Mouse (Mus musculus) liver, embryonic 14.5 days (tissue): Measurements from ENCODE around the gene Taf6l. TPM values are rescaled to one million over a fixed set of nuclear protein-coding genes. Genes with fewer than 3 reads are reported as not detected.
A peak's percentile ranks its signal among the peaks of the same experiment; 100 is the strongest.

ENCODE experiments used
- ATAC-seq: fragments of 200-750 bp; cut with Nextera tagmentation; 2 replicates; pipeline ENCODE4 v1.8.0; 2017; ENCODE audit warnings: moderate number of reproducible peaks, mild to moderate bottlenecking, moderate library complexity; ENCODE audit not compliant: insufficient read depth
- DNase-seq, 3 experiments: peaks; one replicate each; pipeline ENCODE4 v3.0.0-alpha.2; 2012 to 2013; ENCODE audit warnings: low read depth in 3 of 3, low spot score in 3 of 3
- H3K27ac ChIP-seq: fragments of 300-500 bp; sonication (generic); 2 replicates; pipeline ENCODE4 v1.5.1; 2014; ENCODE audit warnings: moderate library complexity, mild to moderate bottlenecking, control low read depth, inconsistent platforms
- H3K27me3 ChIP-seq: fragments of 300-500 bp; sonication (generic); 2 replicates; pipeline ENCODE4 v1.6.1; 2014; ENCODE audit warnings: mild to moderate bottlenecking, low read length, moderate library complexity; ENCODE audit not compliant: control insufficient read depth, insufficient read depth
- H3K36me3 ChIP-seq: fragments of 300-500 bp; sonication (generic); replicated peaks from 2 replicates; pipeline ENCODE4 v1.6.1; 2014; ENCODE audit warnings: low read depth; ENCODE audit not compliant: control insufficient read depth, insufficient read depth
- H3K4me1 ChIP-seq, 2 experiments: fragments of 200-500 bp in 1 of 2; fragments of 300-500 bp in 1 of 2; sonication (generic) in 1 of 2; replicated peaks; 2 replicates each; pipeline ENCODE4 v1.6.1; 2012 to 2014; ENCODE audit warnings: antibody characterized with exemption in 1 of 2, inconsistent platforms in 1 of 2, low read length in 1 of 2; ENCODE audit not compliant: control insufficient read depth in 2 of 2, insufficient read depth in 2 of 2
- H3K4me2 ChIP-seq: fragments of 300-500 bp; sonication (generic); 2 replicates; pipeline ENCODE4 v1.6.1; 2014; ENCODE audit warnings: low read depth, mild to moderate bottlenecking, control low read depth, moderate library complexity
- H3K4me3 ChIP-seq, 2 experiments: fragments of 200-500 bp in 1 of 2; fragments of 300-500 bp in 1 of 2; sonication (generic) in 1 of 2; 2 replicates each; pipeline ENCODE4 v1.5.1; 2012 to 2014; ENCODE audit warnings: low read depth in 2 of 2, low read length in 2 of 2, mild to moderate bottlenecking in 2 of 2, control low read depth in 1 of 2, inconsistent platforms in 1 of 2, moderate library complexity in 1 of 2; ENCODE audit not compliant: insufficient read depth in 1 of 2
- H3K9ac ChIP-seq: fragments of 300-500 bp; sonication (generic); replicated peaks from 2 replicates; pipeline ENCODE4 v1.6.1; 2014; ENCODE audit warnings: mild to moderate bottlenecking, control low read depth, moderate library complexity
- H3K9me3 ChIP-seq: fragments of 300-500 bp; sonication (generic); 2 replicates; pipeline ENCODE4 v1.6.1; 2016; ENCODE audit warnings: low read length, mixed read lengths; ENCODE audit not compliant: control insufficient read depth
- CTCF ChIP-seq: IDR thresholded peaks from 2 replicates; pipeline ENCODE4 v1.5.1; 2016; ENCODE audit warnings: antibody characterized with exemption, low read depth, control low read depth
- EP300 ChIP-seq: IDR thresholded peaks from 2 replicates; pipeline ENCODE4 v1.6.1; 2016; ENCODE audit warnings: antibody characterized with exemption, low read depth
- WGBS: fragments of 180-500 bp; shearing (Covaris S2); extraction: QIAGEN DNeasy Blood & Tissue Kit; methylation state at CpG from one replicate; pipeline ENCODE4 v1.1.7; 2014; ENCODE audit not compliant: insufficient replicate concordance; 5-methylcytosine and 5-hydroxymethylcytosine counted together
- polyA plus RNA-seq, 2 experiments: library from polyadenylated mRNA; depleted of rRNA in 1 of 2; stranded (reverse) in 1 of 2; unstranded in 1 of 2; fragments of >200 nt; fragmentation: Nextera tagmentation in 1 of 2; extraction: Ambion mirVana in 1 of 2; gene quantifications; 2 replicates each; pipeline versions ENCODE4 v1.2.1 to v1.2.3; 2012 to 2014

Taf6l gene
- polyA plus RNA-seq, 2 experiments, result 7.9 to 8.3 TPM

GRCm38 (mm10) chr19:8755652-8756051 lies 30.6 kb downstream of the Taf6l start:
- H3K4me1 ChIP-seq, result peaks cover 14 to 18% of the 10 kb centered on the region in 2 experiments
- H3K27me3 ChIP-seq, result no peaks in the 10 kb centered on the region
- TF ChIP-seq EP300 (no peak), CTCF (no peak)
- H3K4me3 ChIP-seq, result peak overlapping the region; percentile 33 to 92
- no peaks in the 10 kb centered on the region for H3K9me3 ChIP-seq
- DNase-seq (no peak), ATAC-seq (no peak)
- peaks cover 33% of the 10 kb centered on the region for H3K36me3 ChIP-seq
- peak overlapping the region; percentile 79 for H3K9ac ChIP-seq
- WGBS, result 23% methylated on average over 3 of the region's 3 CpGs
- H3K4me2 ChIP-seq, result peak overlapping the region; percentile 95
- H3K27ac ChIP-seq, result peak overlapping the region; percentile 41

GRCm38 (mm10) chr19:8747368-8747767 lies 38.8 kb downstream of the Taf6l start:
- WGBS, result 62% methylated on average over 2 of the region's 2 CpGs
- DNase-seq, result no peak
- H3K4me1 ChIP-seq, result peaks cover 4 to 6% of the 10 kb centered on the region in 2 experiments; a peak in 3 of 4 replicates
- no peak overlapping the region for H3K4me2 ChIP-seq
- no peak overlapping the region for H3K27ac ChIP-seq
- H3K9ac ChIP-seq, result no peak overlapping the region
- no peaks in the 10 kb centered on the region for H3K9me3 ChIP-seq
- H3K36me3 ChIP-seq, result peaks cover 88% of the 10 kb centered on the region
- no peak overlapping the region for H3K4me3 ChIP-seq
- TF ChIP-seq CTCF, result peak; percentile 62
- no peak for TF ChIP-seq EP300
- H3K27me3 ChIP-seq, result no peaks in the 10 kb centered on the region
- ATAC-seq, result peak; percentile 38; the same call in 1 of the 2 replicates

- peaks cover 77% of the 10 kb centered on the region for H3K36me3 ChIP-seq
- H3K4me2 ChIP-seq, result no peak overlapping the region
- peaks cover 9 to 13% of the 10 kb centered on the region in 2 experiments for H3K4me1 ChIP-seq
- no peak overlapping the region for H3K27ac ChIP-seq
- H3K27me3 ChIP-seq, result no peaks in the 10 kb centered on the region
- 77% methylated on average over 1 of the region's 1 CpGs for WGBS
- no peak for TF ChIP-seq CTCF
- H3K4me3 ChIP-seq, result no peak overlapping the region
- H3K9me3 ChIP-seq, result no peaks in the 10 kb centered on the region
- no peak for ATAC-seq
- no peak overlapping the region for H3K9ac ChIP-seq
- no peak for DNase-seq
Measured at GRCm38 (mm10) chr19:8745382-8745781, 40.8 kb downstream of the Taf6l start.

- no peaks in the 10 kb centered on the region for H3K9me3 ChIP-seq
- no peak for TF ChIP-seq CTCF
- no peak for TF ChIP-seq EP300
- H3K4me1 ChIP-seq, result peaks cover 9 to 13% of the 10 kb centered on the region in 2 experiments
- peak overlapping the region; percentile 97 for H3K9ac ChIP-seq
- 8% methylated on average over 14 of the region's 14 CpGs for WGBS
- DNase-seq (no peak), ATAC-seq (no peak)
- peak overlapping the region; percentile 92 for H3K4me2 ChIP-seq
- peaks cover 71% of the 10 kb centered on the region for H3K36me3 ChIP-seq
- H3K4me3 ChIP-seq, result peak overlapping the region; percentile 85 to 99
- no peaks in the 10 kb centered on the region for H3K27me3 ChIP-seq
- H3K27ac ChIP-seq, result peak overlapping the region; percentile 88
Measured at GRCm38 (mm10) chr19:8742176-8742575, 44.0 kb downstream of the Taf6l start.

DNA sequence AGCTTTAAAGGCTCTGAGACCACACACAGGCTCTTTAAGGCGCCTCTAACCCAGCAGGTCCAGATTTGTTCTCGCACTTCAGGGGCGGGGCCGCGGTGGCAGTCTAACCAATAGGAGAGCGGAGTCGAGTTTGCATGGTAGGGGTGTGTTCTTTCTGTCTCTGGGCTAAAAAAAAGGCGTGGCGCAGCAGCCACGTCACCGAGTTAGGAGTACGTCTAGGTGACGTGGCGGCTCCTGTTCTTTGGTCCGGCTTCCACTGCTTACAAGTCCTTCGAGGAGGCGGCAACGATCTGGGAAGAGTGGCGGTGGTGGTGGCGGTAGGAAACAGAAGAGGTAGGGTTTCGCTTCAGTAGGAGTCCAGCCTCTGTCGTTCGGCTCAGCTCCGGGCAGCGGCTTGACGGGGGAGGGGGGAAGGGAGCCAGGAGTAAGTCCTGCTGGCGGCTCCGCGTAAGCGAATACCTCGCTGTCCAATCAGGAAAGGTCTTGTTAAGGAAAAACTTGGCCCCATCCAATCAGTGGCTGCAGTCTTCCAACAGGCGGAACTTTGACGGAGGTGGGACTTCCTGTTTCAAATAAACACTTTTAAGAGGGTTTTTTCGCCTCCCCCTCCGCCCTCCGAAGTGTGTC lies 44.9 kb downstream of the Taf6l start, which contains the start of gene Stx5a:
Gene Stx5a (plus strand): TSS at position 171 of the 627 bp plus-strand sequence.
- peak; percentile 51 for TF ChIP-seq CTCF
- no peak for TF ChIP-seq EP300
- peak; percentile 97 for ATAC-seq
- H3K36me3 ChIP-seq, result peaks cover 64% of the 10 kb centered on the region

More for the DNA sequence above, 44.9 kb downstream of the Taf6l start, which contains the start of gene Stx5a:
- H3K27ac ChIP-seq, result peak within 1 kb of the TSS; percentile 88
- H3K27me3 ChIP-seq, result no peaks in the 10 kb centered on the region
- peak within 1 kb of the TSS; percentile 97 for H3K9ac ChIP-seq
- H3K4me2 ChIP-seq, result peak within 1 kb of the TSS; percentile 92
- peaks cover 9 to 15% of the 10 kb centered on the region in 2 experiments for H3K4me1 ChIP-seq
- under 1% methylated on average over 36 of the region's 36 CpGs for WGBS
- no peaks in the 10 kb centered on the region for H3K9me3 ChIP-seq
- H3K4me3 ChIP-seq, result peak within 1 kb of the TSS; percentile 85 to 99
- peak; percentile 97 to 98 (median 98) for DNase-seq
